Mouse (Mus musculus) heart, postnatal 0 days (tissue): ENCODE data around the gene Cyb5r2.

Experiments used
- CTCF ChIP-seq: IDR thresholded peaks from 2 replicates; pipeline ENCODE4 v1.5.1; 2016; ENCODE audit warnings: antibody characterized with exemption, control low read depth, low read depth
- EP300 ChIP-seq: IDR thresholded peaks from 2 replicates; pipeline ENCODE4 v1.6.1; 2016; ENCODE audit warnings: antibody characterized with exemption, low read depth

DNA sequence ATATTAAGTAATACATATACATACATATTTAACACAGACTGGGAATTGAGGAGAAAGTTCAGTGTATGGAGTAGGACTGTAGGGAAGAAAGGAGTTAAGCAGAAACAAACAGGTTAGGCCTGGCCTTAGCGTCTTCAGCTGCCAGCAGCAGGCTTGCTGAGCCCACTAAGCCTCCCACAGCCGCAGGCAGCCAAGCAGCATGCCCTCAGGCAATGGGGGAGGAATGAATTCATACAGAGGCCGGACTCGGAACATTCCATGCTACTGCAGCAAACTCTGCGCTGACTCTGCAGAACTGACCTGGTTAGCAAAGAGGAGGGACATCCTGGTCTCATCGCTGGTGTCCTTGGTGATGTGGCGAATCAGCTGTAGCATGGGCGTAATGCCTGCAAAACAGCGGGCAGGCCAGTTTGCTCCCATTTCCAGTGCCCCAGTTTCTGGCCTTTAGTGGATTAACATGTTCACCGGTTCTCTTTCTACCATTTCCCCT is 5.8 kb downstream of the Cyb5r2 start:
- no peak for TF ChIP-seq CTCF
- no peak for TF ChIP-seq EP300
